Mouse (Mus musculus) erythroblast, embryonic 14.5 days (primary cell): ENCODE results near the gene Acnat1.
"Not testable (repeated sequence)": the region's sequence is repeated elsewhere in the genome, so short reads cannot be mapped to it uniquely, and the experiment has no call there.

Experiments
- GATA1 ChIP-seq: IDR thresholded peaks from 2 replicates; pipeline ENCODE4 v1.6.1; 2012; ENCODE audit warnings: low read length, inconsistent platforms, mixed read lengths
- TAL1 ChIP-seq: IDR thresholded peaks from 3 replicates; pipeline ENCODE4 v1.6.1; 2012; ENCODE audit warnings: low read length, inconsistent platforms, mixed read lengths

GRCm38 (mm10) chr4:49436968-49437367, 36.7 kb downstream of the Acnat1 start:
- not testable (repeated sequence) for TF ChIP-seq TAL1, GATA1
